Mouse (Mus musculus) spleen, adult 2 months (tissue): ENCODE measurements around the gene Hsd11b2.

ENCODE experiments used
- CTCF ChIP-seq: fragments of 200-500 bp; IDR thresholded peaks from 2 replicates; pipeline ENCODE4 v1.5.1; 2011; ENCODE audit warnings: mild to moderate bottlenecking, inconsistent platforms; ENCODE audit not compliant: insufficient read depth, insufficient read length, insufficient replicate concordance; ENCODE audit errors: extremely low read depth
- POLR2A ChIP-seq: fragments of 200-500 bp; IDR thresholded peaks from 2 replicates; pipeline ENCODE4 v1.6.1; 2011; ENCODE audit warnings: low read depth, low read length, inconsistent platforms

DNA sequence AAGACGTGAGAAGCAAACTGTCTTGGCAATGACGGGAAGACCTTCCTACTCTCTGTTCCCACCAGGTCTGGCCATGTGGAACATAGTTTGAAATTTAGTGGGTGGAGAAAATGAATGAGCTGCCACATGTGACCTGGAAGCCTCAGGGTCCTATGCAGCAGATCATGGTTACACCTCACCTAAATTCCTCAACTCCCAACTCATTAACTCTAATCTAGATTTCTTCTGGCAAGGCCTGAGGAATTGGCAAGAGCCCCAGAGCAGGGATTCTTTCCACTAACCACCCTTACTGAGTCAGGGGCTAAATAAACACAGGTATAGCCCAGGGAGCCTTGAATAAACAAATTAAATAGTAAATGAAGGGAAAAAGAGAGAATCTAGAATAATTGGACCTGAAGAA is 33.5 kb downstream of the Hsd11b2 start:
- TF ChIP-seq POLR2A (no peak), CTCF (no peak)
